Mouse (Mus musculus) forebrain, embryonic 15.5 days (tissue): ENCODE results near the gene Gpr171. TPM values are rescaled to one million over a fixed set of nuclear protein-coding genes. Genes with fewer than 3 reads are reported as not detected.
"Not testable (repeated sequence)": the region's sequence is repeated elsewhere in the genome, so short reads cannot be mapped to it uniquely, and the experiment has no call there.

Experiments used
- ATAC-seq: fragments of 200-750 bp; cut with Nextera tagmentation; replicated peaks from 2 replicates; pipeline ENCODE4 v1.8.0; 2017; ENCODE audit warnings: mild to moderate bottlenecking, moderate TSS enrichment, moderate library complexity
- H3K27ac ChIP-seq: fragments of 300-500 bp; sonication (generic); replicated peaks from 2 replicates; pipeline ENCODE4 v1.5.1; 2015; ENCODE audit warnings: mild to moderate bottlenecking, inconsistent platforms
- H3K27me3 ChIP-seq: fragments of 300-500 bp; sonication (generic); 2 replicates; pipeline ENCODE4 v1.6.1; 2015; ENCODE audit warnings: inconsistent platforms
- H3K36me3 ChIP-seq: fragments of 300-500 bp; sonication (generic); 2 replicates; pipeline ENCODE4 v1.6.1; 2015; ENCODE audit warnings: mild to moderate bottlenecking, inconsistent platforms
- H3K4me1 ChIP-seq: fragments of 300-500 bp; sonication (generic); 2 replicates; pipeline ENCODE4 v1.6.1; 2015; ENCODE audit warnings: inconsistent platforms
- H3K4me2 ChIP-seq: fragments of 300-500 bp; sonication (generic); replicated peaks from 2 replicates; pipeline ENCODE4 v1.6.1; 2015; ENCODE audit warnings: mild to moderate bottlenecking, inconsistent platforms
- H3K4me3 ChIP-seq: fragments of 300-500 bp; sonication (generic); 2 replicates; pipeline ENCODE4 v1.5.1; 2015; ENCODE audit warnings: mild to moderate bottlenecking, inconsistent platforms
- H3K9ac ChIP-seq: fragments of 300-500 bp; sonication (generic); replicated peaks from 2 replicates; pipeline ENCODE4 v1.6.1; 2015; ENCODE audit warnings: mild to moderate bottlenecking, inconsistent platforms
- H3K9me3 ChIP-seq: fragments of 300-500 bp; sonication (generic); 2 replicates; pipeline ENCODE4 v1.6.1; 2016; ENCODE audit warnings: inconsistent platforms
- WGBS: fragments of 180-500 bp; shearing (Covaris S2); methylation state at CpG from one replicate; pipeline ENCODE4 v1.1.7; 2015; ENCODE audit warnings: mixed read lengths; 5-methylcytosine and 5-hydroxymethylcytosine counted together
- polyA plus RNA-seq: library from polyadenylated mRNA; unstranded; fragments of >200 nt; fragmentation: Nextera tagmentation; extraction: Ambion mirVana; gene quantifications from 2 replicates; pipeline ENCODE4 v1.2.1, GENCODE M21; 2015

The Gpr171 gene
- polyA plus RNA-seq, 1 experiment from 2014 or later, result 1.0 TPM

- 82% methylated on average over 4 of the region's 4 CpGs for WGBS
- no peak overlapping the region for H3K27ac ChIP-seq
- H3K9ac ChIP-seq, result no peak overlapping the region
- no peaks in the 10 kb centered on the region for H3K9me3 ChIP-seq
- no peaks in the 10 kb centered on the region for H3K36me3 ChIP-seq
- no peaks in the 10 kb centered on the region for H3K27me3 ChIP-seq
- no peaks in the 10 kb centered on the region for H3K4me1 ChIP-seq
- no peak for ATAC-seq
- H3K4me3 ChIP-seq, result no peak overlapping the region
- H3K4me2 ChIP-seq, result no peak overlapping the region
Observed at GRCm38 (mm10) chr3:59131081-59131480, 29.5 kb upstream of the Gpr171 start.

DNA sequence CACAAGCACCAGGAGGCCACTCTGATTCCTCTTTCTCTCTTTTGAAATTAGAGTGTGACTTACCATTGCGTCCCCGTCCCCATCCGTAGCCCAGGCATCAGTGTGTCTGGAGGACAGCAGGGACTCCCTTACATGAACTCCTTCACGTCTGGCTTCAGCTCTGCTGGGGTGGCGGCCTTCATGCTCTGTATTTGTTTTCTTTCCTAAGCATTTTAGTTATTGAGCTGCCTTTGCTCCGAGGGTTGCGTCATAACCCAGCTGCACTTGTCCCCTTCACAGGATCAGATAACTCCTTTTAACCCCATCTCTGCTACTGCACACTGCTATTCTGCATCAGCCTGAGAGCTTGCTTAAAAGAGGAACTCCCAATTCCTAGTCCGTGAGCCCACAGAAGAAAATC lies 28.8 kb upstream of the Gpr171 start:
- Histone ChIP-seq H3K4me2 (no peak overlapping the region), H3K4me3 (no peak overlapping the region), H3K27ac (no peak overlapping the region), H3K27me3 (no peaks in the 10 kb centered on the region), H3K4me1 (no peaks in the 10 kb centered on the region), H3K9me3 (no peaks in the 10 kb centered on the region), H3K9ac (no peak overlapping the region), H3K36me3 (no peaks in the 10 kb centered on the region)
- ATAC-seq, result no peak
- WGBS, result 75% methylated on average over 8 of the region's 8 CpGs

- Histone ChIP-seq H3K9me3 (no peaks in the 10 kb centered on the region), H3K4me3 (no peak overlapping the region), H3K27ac (no peak overlapping the region), H3K9ac (no peak overlapping the region), H3K36me3 (no peaks in the 10 kb centered on the region), H3K4me1 (no peaks in the 10 kb centered on the region), H3K4me2 (no peak overlapping the region), H3K27me3 (no peaks in the 10 kb centered on the region)
- no peak for ATAC-seq
- WGBS, result 92% methylated on average over 3 of the region's 3 CpGs
Observed at GRCm38 (mm10) chr3:59129547-59129946, 27.9 kb upstream of the Gpr171 start.

DNA sequence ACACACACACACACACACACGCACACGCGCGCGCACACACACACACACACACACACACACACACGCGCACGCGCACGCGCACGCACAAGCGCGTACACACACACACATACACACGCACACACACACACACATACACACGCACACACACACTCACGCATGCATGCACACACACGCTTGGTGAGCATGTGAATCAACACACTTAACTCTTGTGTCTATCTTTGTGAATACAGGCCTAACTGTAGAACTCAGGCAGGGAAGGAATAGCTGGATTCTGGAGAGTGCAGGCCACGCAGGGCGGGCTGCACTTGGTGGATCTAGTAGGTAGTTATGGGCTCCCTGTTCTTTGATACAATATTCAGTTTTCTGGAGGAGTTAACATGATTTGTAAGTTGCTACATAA lies 27.1 kb upstream of the Gpr171 start:
- ATAC-seq, result no peak
- Histone ChIP-seq H3K4me1 (no peaks in the 10 kb centered on the region), H3K9ac (no peak overlapping the region), H3K27ac (no peak overlapping the region), H3K27me3 (no peaks in the 10 kb centered on the region), H3K4me3 (no peak overlapping the region), H3K4me2 (no peak overlapping the region), H3K9me3 (no peaks in the 10 kb centered on the region), H3K36me3 (no peaks in the 10 kb centered on the region)
- WGBS, result 86% methylated on average over 20 of the region's 20 CpGs

DNA sequence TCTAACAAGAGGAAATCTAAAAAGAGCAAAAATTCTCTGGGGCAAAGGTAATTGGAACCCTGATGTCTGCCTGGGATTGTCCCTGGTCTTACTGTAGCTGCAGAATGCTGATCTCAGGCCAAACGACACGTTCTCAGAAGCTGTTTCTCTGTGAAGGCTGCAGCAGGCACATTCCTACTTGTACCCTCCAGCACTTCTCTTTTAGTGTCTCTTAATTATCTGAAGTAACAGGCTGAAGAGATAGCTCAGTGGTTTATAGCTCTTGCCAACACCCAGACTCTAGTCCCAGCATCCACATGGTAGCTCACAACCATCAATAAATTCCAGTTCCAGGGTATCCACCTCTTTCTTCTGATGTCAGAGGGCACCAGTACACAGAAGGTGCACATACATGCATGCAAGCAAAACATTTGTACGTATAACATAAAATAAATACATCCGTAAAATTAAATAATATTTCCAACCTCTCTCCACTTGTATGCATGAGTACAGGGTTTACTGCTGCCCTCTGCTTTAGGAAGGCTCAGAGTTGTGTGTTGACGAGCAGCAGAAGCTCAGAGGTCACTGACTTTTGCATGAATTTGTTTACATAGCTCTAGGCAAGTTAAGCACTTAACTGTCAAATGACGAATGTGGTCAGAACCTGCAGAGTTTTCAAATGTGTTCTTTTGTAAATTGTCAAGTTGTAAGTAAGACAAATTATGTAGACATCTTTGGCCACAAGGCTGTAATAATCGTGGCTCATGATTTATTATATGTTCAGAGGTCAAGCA lies 24.3 kb upstream of the Gpr171 start:
- no peak overlapping the region for H3K4me2 ChIP-seq

DNA sequence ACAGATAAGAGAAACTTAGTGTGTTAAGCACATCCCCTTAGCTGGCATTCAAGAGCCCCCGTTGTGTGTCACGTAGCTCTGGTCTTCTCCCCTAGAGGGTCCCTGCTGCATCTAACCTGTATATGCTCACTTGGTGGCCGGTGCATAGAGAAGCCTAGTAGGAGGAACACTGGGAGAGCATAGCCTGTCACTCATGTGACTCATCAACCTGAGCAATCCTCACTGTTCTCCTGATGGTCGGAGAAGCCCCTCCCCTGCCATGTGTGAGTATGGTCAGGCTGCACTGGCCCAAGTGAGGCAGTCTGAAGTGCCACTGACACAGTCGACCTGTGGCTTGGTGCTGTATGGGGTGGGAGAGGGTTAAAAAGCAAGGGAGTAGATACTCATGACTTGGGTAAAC lies 23.4 kb upstream of the Gpr171 start:
- H3K9me3 ChIP-seq, result no peaks in the 10 kb centered on the region
- H3K27ac ChIP-seq, result no peak overlapping the region
- ATAC-seq, result no peak
- no peaks in the 10 kb centered on the region for H3K27me3 ChIP-seq
- H3K4me3 ChIP-seq, result no peak overlapping the region
- no peaks in the 10 kb centered on the region for H3K4me1 ChIP-seq
- H3K4me2 ChIP-seq, result no peak overlapping the region
- 75% methylated on average over 5 of the region's 5 CpGs for WGBS
- no peaks in the 10 kb centered on the region for H3K36me3 ChIP-seq
- no peak overlapping the region for H3K9ac ChIP-seq

More for the DNA sequence above, 24.3 kb upstream of the Gpr171 start:
- 73% methylated on average over 7 of the region's 7 CpGs for WGBS
- H3K27me3 ChIP-seq, result no peaks in the 10 kb centered on the region
- no peak overlapping the region for H3K9ac ChIP-seq
- no peak overlapping the region for H3K27ac ChIP-seq
- H3K36me3 ChIP-seq, result no peaks in the 10 kb centered on the region
- ATAC-seq, result no peak
- H3K4me3 ChIP-seq, result no peak overlapping the region
- no peaks in the 10 kb centered on the region for H3K9me3 ChIP-seq
- no peaks in the 10 kb centered on the region for H3K4me1 ChIP-seq

DNA sequence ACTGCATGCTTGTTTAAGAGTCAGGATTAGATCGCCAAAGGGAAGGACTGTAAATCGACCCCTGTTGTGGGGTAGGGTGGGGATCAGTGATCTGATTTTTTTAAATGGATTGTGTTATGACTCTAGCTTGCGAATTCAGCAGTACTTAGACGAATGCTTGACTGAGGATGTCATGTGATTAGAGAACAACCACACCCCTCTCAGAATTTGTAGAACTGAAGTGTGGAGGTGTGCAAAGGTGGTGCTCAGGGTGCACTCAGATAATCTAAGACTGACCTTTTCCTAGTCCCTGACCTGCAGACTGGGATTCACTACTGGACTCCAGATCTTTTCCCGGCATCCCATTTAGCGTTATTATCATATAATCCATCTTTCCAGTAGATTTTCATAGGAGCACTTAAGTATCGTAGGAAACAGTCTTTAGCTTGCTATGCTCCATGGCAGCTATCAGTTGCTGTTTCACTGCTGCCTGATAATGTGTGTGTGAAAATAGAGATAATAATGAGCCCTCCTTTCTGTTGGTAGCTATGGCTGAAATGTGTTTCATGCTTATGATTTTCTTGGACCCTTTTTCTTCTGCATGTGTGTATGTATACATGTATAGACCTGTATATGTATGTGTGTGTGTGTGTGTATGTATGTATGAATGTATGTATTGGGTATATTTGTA lies 20.3 kb upstream of the Gpr171 start:
- no peaks in the 10 kb centered on the region for H3K9me3 ChIP-seq

GRCm38 (mm10) chr3:59121067-59121730 lies 19.6 kb upstream of the Gpr171 start:
- Histone ChIP-seq H3K4me2 (no peak overlapping the region), H3K27me3 (no peaks in the 10 kb centered on the region), H3K4me1 (no peaks in the 10 kb centered on the region), H3K9ac (no peak overlapping the region), H3K4me3 (no peak overlapping the region), H3K36me3 (no peaks in the 10 kb centered on the region), H3K27ac (no peak overlapping the region), H3K9me3 (no peaks in the 10 kb centered on the region)
- peak; percentile 36 for ATAC-seq
- WGBS, result 43% methylated on average over 7 of the region's 7 CpGs

More for the DNA sequence above, 20.3 kb upstream of the Gpr171 start:
- Histone ChIP-seq H3K4me2 (no peak overlapping the region), H3K4me3 (no peak overlapping the region), H3K9ac (no peak overlapping the region), H3K27ac (no peak overlapping the region), H3K27me3 (no peaks in the 10 kb centered on the region), H3K36me3 (no peaks in the 10 kb centered on the region), H3K4me1 (no peaks in the 10 kb centered on the region)
- 72% methylated on average over 7 of the region's 7 CpGs for WGBS
- ATAC-seq, result no peak

DNA sequence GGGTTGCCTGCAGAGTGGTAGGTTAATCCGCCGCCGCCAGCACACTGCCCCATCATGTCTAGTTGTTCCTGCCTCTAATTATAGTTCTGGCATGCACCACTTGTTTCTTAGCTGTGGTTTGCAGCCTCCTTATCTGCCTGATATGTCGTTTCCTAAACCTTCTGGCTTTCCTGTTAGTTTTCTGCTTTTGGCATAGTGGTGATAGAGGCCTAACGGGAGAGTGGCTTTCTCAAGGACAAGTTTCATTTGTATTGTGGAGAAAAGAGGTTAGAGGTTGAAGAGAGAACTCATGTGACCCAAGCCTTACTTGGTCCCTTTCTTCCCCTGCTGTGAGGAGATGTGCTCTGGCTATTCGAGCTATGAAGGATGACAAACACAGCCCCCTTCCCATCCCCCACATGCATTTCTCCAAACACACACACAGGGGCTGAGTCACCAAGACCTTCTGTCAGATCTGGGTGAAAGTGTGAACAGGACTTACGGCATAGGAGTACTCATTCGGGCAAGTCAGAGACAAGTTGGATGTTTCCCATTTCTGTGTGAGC lies 12.4 kb upstream of the Gpr171 start:
- no peak overlapping the region for H3K27ac ChIP-seq
- no peaks in the 10 kb centered on the region for H3K9me3 ChIP-seq
- H3K4me2 ChIP-seq, result no peak overlapping the region
- no peaks in the 10 kb centered on the region for H3K4me1 ChIP-seq
- no peak for ATAC-seq
- no peak overlapping the region for H3K4me3 ChIP-seq
- no peaks in the 10 kb centered on the region for H3K36me3 ChIP-seq
- no peaks in the 10 kb centered on the region for H3K27me3 ChIP-seq
- no peak overlapping the region for H3K9ac ChIP-seq
- WGBS, result 90% methylated on average over 8 of the region's 8 CpGs

DNA sequence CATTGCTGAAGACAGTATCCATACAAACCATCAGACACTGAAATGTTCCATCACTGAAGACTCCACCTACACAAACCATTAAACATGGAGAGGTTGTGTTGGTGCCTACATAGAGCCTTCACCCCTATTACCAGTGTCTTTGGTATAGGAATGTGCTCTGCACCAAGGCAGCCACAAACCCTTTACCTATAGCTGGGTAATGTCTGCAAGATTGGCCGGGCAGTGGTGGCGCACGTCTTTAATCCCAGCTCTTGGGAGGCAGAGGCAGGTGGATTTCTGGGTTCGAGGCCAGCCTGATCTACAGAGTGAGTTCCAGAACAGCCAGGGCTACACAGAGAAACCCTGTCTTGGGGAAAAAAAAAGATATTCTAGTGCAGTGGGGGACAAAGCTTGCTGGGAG lies 11.7 kb upstream of the Gpr171 start:
- not testable (repeated sequence) for H3K4me2 ChIP-seq, H3K4me1 ChIP-seq, H3K27ac ChIP-seq, ATAC-seq, H3K27me3 ChIP-seq, H3K4me3 ChIP-seq, H3K36me3 ChIP-seq, H3K9me3 ChIP-seq, H3K9ac ChIP-seq
- WGBS, result 98% methylated on average over 4 of the region's 4 CpGs

DNA sequence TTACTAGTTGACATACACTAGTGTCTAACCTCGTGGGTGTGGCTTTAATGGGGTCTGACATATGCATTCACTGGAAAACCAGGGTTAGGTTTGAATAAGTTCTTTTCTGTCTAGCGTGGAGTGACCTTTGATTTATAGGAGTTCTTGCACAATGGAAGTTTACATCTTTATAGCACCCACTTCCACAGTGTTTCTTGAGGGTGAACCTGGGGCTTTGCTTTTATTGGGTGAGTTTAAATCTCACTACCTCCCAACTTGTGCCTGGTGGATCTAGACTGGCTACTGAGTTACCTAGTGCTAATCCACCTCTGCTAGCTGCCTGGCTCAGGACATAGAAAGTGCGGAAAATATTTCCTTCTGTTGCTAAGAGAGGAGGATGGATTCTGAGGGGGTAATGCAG lies 10.3 kb upstream of the Gpr171 start:
- Histone ChIP-seq H3K9me3 (no peaks in the 10 kb centered on the region), H3K9ac (no peak overlapping the region), H3K4me3 (no peak overlapping the region), H3K27ac (no peak overlapping the region), H3K4me2 (no peak overlapping the region), H3K27me3 (no peaks in the 10 kb centered on the region), H3K4me1 (no peaks in the 10 kb centered on the region), H3K36me3 (no peaks in the 10 kb centered on the region)
- no peak for ATAC-seq
- 86% methylated on average over 3 of the region's 3 CpGs for WGBS

GRCm38 (mm10) chr3:59109834-59110233 lies 8.2 kb upstream of the Gpr171 start:
- ATAC-seq, H3K36me3 ChIP-seq, H3K27me3 ChIP-seq, H3K4me1 ChIP-seq, H3K27ac ChIP-seq, H3K4me2 ChIP-seq, H3K9ac ChIP-seq, H3K9me3 ChIP-seq, H3K4me3 ChIP-seq: not testable (repeated sequence)
- 96% methylated on average over 3 of the region's 3 CpGs for WGBS
